Mouse (Mus musculus) embryonic facial prominence, embryonic 11.5 days (tissue): ENCODE measurements at regions not wholly inside any gene's neighbourhood (a gene's known extent, or its start where the extent isn't known, plus 50 kb on each side); places are given as distances from the start of the nearest gene placed in this dataset.

Experiments
- ATAC-seq: fragments of 200-750 bp; cut with Nextera tagmentation; replicated peaks from 2 replicates; pipeline ENCODE4 v1.8.0; 2017; ENCODE audit warnings: low read depth; ENCODE audit not compliant: insufficient number of reproducible peaks, low FRiP score, low TSS enrichment
- DNase-seq: peaks from one replicate; pipeline ENCODE4 v3.0.0-alpha.2; 2015; ENCODE audit warnings: low spot score
- H3K27ac ChIP-seq: fragments of 300-500 bp; sonication (generic); replicated peaks from 2 replicates; pipeline ENCODE4 v1.5.1; 2014; ENCODE audit warnings: mild to moderate bottlenecking, low read depth, low read length, control low read depth
- H3K27me3 ChIP-seq: fragments of 300-500 bp; sonication (generic); 2 replicates; pipeline ENCODE4 v1.6.1; 2014; ENCODE audit warnings: mild to moderate bottlenecking, low read length, moderate library complexity, mixed read lengths; ENCODE audit not compliant: control insufficient read depth, insufficient read depth
- H3K36me3 ChIP-seq: fragments of 300-500 bp; sonication (generic); replicated peaks from 2 replicates; pipeline ENCODE4 v1.6.1; 2014; ENCODE audit warnings: low read depth, mild to moderate bottlenecking, low read length, moderate library complexity, mixed read lengths; ENCODE audit not compliant: control insufficient read depth, insufficient read depth
- H3K4me1 ChIP-seq: fragments of 300-500 bp; sonication (generic); 2 replicates; pipeline ENCODE4 v1.6.1; 2014; ENCODE audit warnings: low read length, mixed read lengths; ENCODE audit not compliant: control insufficient read depth, insufficient read depth
- H3K4me2 ChIP-seq: fragments of 300-500 bp; sonication (generic); 2 replicates; pipeline ENCODE4 v1.6.1; 2014; ENCODE audit warnings: low read depth, mild to moderate bottlenecking, control low read depth, low read length, moderate library complexity
- H3K4me3 ChIP-seq: fragments of 300-500 bp; sonication (generic); 2 replicates; pipeline ENCODE4 v1.5.1; 2014; ENCODE audit warnings: low read depth, low read length, control low read depth
- H3K9ac ChIP-seq: fragments of 300-500 bp; sonication (generic); replicated peaks from 2 replicates; pipeline ENCODE4 v1.6.1; 2014; ENCODE audit warnings: mild to moderate bottlenecking, control low read depth, low read length
- H3K9me3 ChIP-seq: fragments of 300-500 bp; sonication (generic); replicated peaks from 2 replicates; pipeline ENCODE4 v1.6.1; 2016; ENCODE audit warnings: mild to moderate bottlenecking, low read length, inconsistent platforms, mixed read lengths; ENCODE audit not compliant: control insufficient read depth

DNA sequence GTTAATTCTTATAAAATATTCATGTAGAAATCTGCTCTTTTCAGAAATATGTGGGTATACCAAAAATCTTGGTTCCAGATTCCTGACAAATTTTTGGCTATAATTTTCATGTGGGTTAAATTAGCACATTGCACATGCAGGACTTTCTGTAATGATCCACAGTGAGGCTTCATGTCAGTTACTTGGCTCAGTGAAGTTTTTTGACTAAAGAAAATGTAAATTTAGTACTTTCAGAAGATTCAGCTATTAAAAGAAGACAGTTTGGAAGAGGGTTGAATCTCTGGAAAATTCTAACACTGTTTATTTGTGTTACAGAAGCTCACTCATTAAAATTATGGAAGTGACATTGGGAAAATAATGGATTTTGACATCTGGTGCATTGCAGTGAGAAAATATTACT, 324.0 kb downstream of the Gria2 start:
- Histone ChIP-seq H3K9ac (no peak overlapping the region), H3K4me2 (no peak overlapping the region), H3K9me3 (no peaks in the 10 kb centered on the region), H3K27me3 (no peaks in the 10 kb centered on the region), H3K27ac (no peak overlapping the region), H3K4me1 (no peaks in the 10 kb centered on the region), H3K36me3 (no peaks in the 10 kb centered on the region), H3K4me3 (no peak overlapping the region)
- no peak for ATAC-seq
- no peak for DNase-seq

DNA sequence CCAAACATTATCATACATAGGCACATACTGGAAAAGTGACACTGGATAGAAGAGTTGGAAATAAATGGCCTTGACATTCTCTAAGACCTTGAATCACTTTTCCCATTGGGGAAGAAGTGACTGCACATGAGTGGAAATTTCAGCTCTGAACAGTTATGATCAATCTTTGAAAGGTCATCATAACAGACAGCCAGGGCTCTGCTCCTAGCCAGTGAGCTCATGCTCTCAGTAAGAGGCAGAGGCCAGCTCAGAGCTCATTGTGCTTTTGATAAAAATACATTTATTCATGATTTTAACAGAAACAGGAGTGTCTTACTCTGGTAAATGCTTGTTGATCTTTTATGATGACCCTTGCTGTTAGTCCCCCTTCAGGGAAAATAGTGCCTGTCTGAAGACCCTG, 328.9 kb downstream of the Gria2 start:
- ATAC-seq (no peak), DNase-seq (no peak)
- H3K9ac ChIP-seq: no peak overlapping the region
- H3K4me3 ChIP-seq: no peak overlapping the region
- H3K27ac ChIP-seq: no peak overlapping the region
- H3K27me3 ChIP-seq: no peaks in the 10 kb centered on the region
- H3K9me3 ChIP-seq: no peaks in the 10 kb centered on the region
- no peaks in the 10 kb centered on the region for H3K36me3 ChIP-seq
- H3K4me1 ChIP-seq: no peaks in the 10 kb centered on the region
- no peak overlapping the region for H3K4me2 ChIP-seq
